Mouse (Mus musculus) myocyte (in vitro differentiated cells): ENCODE results near the gene Daglb. TPM values are rescaled to one million over a fixed set of nuclear protein-coding genes. Genes with fewer than 3 reads are reported as not detected.

ENCODE experiments used
- H3K27me3 ChIP-seq: one replicate; pipeline ENCODE4 v1.6.1; 2011; ENCODE audit not compliant: control insufficient read depth, insufficient read depth, insufficient read length
- H3K36me3 ChIP-seq: one replicate; pipeline ENCODE4 v1.6.1; 2011; ENCODE audit not compliant: control insufficient read depth, insufficient read depth
- H3K4me2 ChIP-seq: one replicate; pipeline ENCODE4 v1.6.1; 2011; ENCODE audit warnings: low read depth, control low read depth
- H3K4me3 ChIP-seq: one replicate; pipeline ENCODE4 v1.5.1; 2011; ENCODE audit warnings: mild to moderate bottlenecking, control low read depth, moderate library complexity
- H3K79me2 ChIP-seq: one replicate; pipeline ENCODE4 v1.6.1; 2011; ENCODE audit not compliant: control insufficient read depth, insufficient read depth
- H3ac ChIP-seq: one replicate; pipeline ENCODE4 v1.6.1; 2011; ENCODE audit not compliant: control insufficient read depth, insufficient read length
- CEBPB ChIP-seq: IDR thresholded peaks from 2 replicates; pipeline ENCODE4 v1.6.1; 2011; ENCODE audit warnings: mild to moderate bottlenecking, moderate library complexity; ENCODE audit not compliant: poor library complexity, insufficient read depth, severe bottlenecking
- E2F4 ChIP-seq: IDR thresholded peaks from one replicate; pipeline ENCODE4 v1.6.1; 2011; ENCODE audit warnings: mild to moderate bottlenecking, control low read depth, moderate library complexity; ENCODE audit not compliant: insufficient read depth
- MAX ChIP-seq: IDR thresholded peaks from one replicate; pipeline ENCODE4 v1.6.1; 2011; ENCODE audit warnings: low read depth, mild to moderate bottlenecking, control low read depth
- MYOD1 ChIP-seq, 3 experiments: IDR thresholded peaks; one replicate each; pipeline ENCODE4 v1.6.1; 2011; ENCODE audit warnings: control low read depth in 2 of 3, low read depth in 2 of 3, mild to moderate bottlenecking in 2 of 3, moderate library complexity in 1 of 3; ENCODE audit not compliant: insufficient read length in 2 of 3, control insufficient read depth in 1 of 3
- MYOG ChIP-seq, 3 experiments: IDR thresholded peaks; one replicate each; pipeline ENCODE4 v1.6.1; 2011; ENCODE audit warnings: control low read depth in 2 of 3, low read depth in 2 of 3, mild to moderate bottlenecking in 2 of 3; ENCODE audit not compliant: insufficient read length in 2 of 3, control insufficient read depth in 1 of 3, insufficient read depth in 1 of 3
- POLR2A ChIP-seq: IDR thresholded peaks from one replicate; pipeline ENCODE4 v1.6.1; 2011; ENCODE audit warnings: low read depth, mild to moderate bottlenecking, control low read depth, moderate library complexity; ENCODE audit not compliant: insufficient read length
- POLR2AphosphoS2 ChIP-seq: IDR thresholded peaks from one replicate; pipeline ENCODE4 v1.6.1; 2011; ENCODE audit warnings: low read depth, control low read depth; ENCODE audit not compliant: insufficient read length
- REST ChIP-seq: IDR thresholded peaks from one replicate; pipeline ENCODE4 v1.6.1; 2011; ENCODE audit warnings: mild to moderate bottlenecking, control low read depth, moderate library complexity; ENCODE audit not compliant: insufficient read depth, insufficient read length
- SRF ChIP-seq: IDR thresholded peaks from one replicate; pipeline ENCODE4 v1.6.1; 2011; ENCODE audit warnings: low read depth; ENCODE audit not compliant: control insufficient read depth, insufficient read length
- TCF12 ChIP-seq: IDR thresholded peaks from one replicate; pipeline ENCODE4 v1.6.1; 2011; ENCODE audit warnings: mild to moderate bottlenecking, control low read depth; ENCODE audit not compliant: poor library complexity, insufficient read depth, severe bottlenecking
- TCF3 ChIP-seq: IDR thresholded peaks from one replicate; pipeline ENCODE4 v1.6.1; 2011; ENCODE audit warnings: low read depth, control low read depth; ENCODE audit not compliant: insufficient read length
- USF1 ChIP-seq: IDR thresholded peaks from one replicate; pipeline ENCODE4 v1.6.1; 2011; ENCODE audit warnings: low read depth, mild to moderate bottlenecking, control low read depth, moderate library complexity
- polyA plus RNA-seq: library from polyadenylated mRNA; unstranded; fragments of >200 nt; fragmentation: generic; extraction: Trizol; gene quantifications from one replicate; pipeline ENCODE4 v1.2.1, GENCODE M21; 2012; ENCODE audit warnings: missing spikeins

The Daglb gene
- polyA plus RNA-seq, 1 experiment = 3.9 TPM

DNA sequence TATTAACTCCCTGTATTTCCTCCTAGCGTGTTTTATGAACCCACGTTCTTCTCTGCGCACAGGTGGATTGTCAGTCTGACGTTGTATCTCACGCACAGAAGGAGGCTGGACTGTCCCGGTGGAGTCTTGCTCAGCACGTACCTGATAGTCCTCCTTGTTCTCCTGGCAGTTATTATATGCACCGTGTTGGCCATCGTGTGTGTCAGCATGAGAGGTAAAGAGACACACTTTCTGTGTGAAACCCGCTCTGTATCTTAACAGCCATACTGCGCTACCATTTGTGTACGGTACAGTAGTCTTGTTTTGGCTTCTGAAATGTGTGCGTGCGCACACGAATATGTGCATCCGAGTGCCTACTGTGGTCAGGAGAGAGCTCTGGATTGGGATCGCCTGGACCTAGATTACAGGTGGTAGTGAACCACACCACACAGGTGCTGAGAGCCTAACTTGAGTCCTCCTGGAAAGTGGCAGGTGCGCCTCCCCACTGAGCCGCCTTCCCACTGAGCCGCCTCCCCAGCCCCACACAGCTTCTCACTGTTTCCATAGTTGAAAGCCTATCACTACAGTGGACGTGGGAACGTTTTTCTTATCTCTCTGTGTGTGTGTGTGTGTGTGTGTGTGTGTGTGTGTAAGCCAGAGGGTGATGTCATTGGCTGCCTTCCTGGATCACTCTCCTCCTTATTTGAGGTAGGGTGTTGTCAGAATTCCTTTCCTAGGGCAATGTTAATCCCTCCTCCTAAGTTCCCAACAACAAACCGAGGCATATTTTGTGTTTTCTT, 2.7 kb downstream of the Daglb start:
- Histone ChIP-seq H3K79me2 (no peaks in the 10 kb centered on the region), H3K36me3 (no peaks in the 10 kb centered on the region), H3ac (no peak overlapping the region), H3K4me2 (no peak overlapping the region), H3K27me3 (no peaks in the 10 kb centered on the region), H3K4me3 (no peak overlapping the region)
- TF ChIP-seq MYOG (IDR thresholded peaks at IDR 0.05; ENCODE audit: control insufficient read depth in 1 of 3, insufficient read depth in 1 of 3, insufficient read length in 2 of 3, low read depth in 2 of 3) = no peak
- TF ChIP-seq REST = no peak

DNA sequence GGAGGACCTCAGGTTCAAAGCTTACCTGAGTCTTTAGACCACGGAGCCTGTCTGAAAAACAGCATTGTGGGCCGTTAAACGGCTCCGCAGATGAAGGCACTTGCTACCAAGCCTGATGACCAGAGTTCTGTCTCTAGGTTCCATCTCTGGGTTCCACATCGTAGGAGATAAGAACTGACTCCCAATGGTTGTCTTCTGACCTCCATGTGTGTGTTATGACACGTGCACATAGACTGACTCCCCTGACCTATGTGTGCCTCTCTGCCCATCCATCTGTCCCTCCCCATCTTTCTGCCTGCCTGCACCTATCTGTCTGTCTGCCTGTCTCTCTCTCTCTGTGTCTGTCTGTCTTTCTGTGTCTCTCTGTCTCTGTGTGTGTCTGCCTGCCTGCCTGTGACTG, 3.5 kb downstream of the Daglb start:
- no peak overlapping the region for H3ac ChIP-seq
- TF ChIP-seq MAX (no peak), USF1 (no peak), E2F4 (no peak), POLR2A (no peak), SRF (no peak), TCF12 (no peak), POLR2AphosphoS2 (no peak), MYOD1 (IDR thresholded peaks at IDR 0.05; ENCODE audit: control insufficient read depth in 1 of 3, insufficient read length in 2 of 3, low read depth in 2 of 3) (no peak), MYOG (IDR thresholded peaks at IDR 0.05; ENCODE audit: control insufficient read depth in 1 of 3, insufficient read depth in 1 of 3, insufficient read length in 2 of 3, low read depth in 2 of 3) (no peak), CEBPB (no peak), TCF3 (no peak), REST (no peak)

DNA sequence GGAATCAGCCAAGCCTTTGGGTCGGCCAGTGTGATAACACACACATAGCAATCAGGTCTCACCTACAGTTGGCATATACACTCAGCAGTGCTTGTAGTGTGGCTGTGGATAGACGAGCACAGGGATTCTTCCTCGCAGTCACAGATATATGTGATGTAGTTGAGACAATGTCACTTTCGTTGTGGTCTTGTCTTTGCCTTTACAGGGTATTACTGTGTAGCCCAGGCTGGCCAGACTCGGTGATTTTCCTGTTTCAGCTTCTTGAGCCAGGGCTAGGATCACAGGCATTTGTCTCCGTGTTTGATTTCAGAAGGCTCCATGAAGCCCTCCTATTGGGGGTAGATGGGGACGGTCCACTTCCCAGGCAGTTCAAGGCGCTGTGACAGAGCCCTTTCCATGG, 5.2 kb downstream of the Daglb start:
- Histone ChIP-seq H3K4me3 (no peak overlapping the region), H3K4me2 (no peak overlapping the region), H3K79me2 (no peaks in the 10 kb centered on the region), H3K36me3 (no peaks in the 10 kb centered on the region), H3ac (no peak overlapping the region), H3K27me3 (no peaks in the 10 kb centered on the region)
- TF ChIP-seq TCF12 (no peak), MAX (no peak), E2F4 (no peak), POLR2AphosphoS2 (no peak), USF1 (no peak), MYOG (IDR thresholded peaks at IDR 0.05; ENCODE audit: control insufficient read depth in 1 of 3, insufficient read depth in 1 of 3, insufficient read length in 2 of 3, low read depth in 2 of 3) (no peak), MYOD1 (IDR thresholded peaks at IDR 0.05; ENCODE audit: control insufficient read depth in 1 of 3, insufficient read length in 2 of 3, low read depth in 2 of 3) (no peak), REST (no peak)

More for the DNA sequence above, 3.5 kb downstream of the Daglb start:
- Histone ChIP-seq H3K4me2 (no peak overlapping the region), H3K27me3 (no peaks in the 10 kb centered on the region), H3K4me3 (no peak overlapping the region), H3K79me2 (no peaks in the 10 kb centered on the region), H3K36me3 (no peaks in the 10 kb centered on the region)

DNA sequence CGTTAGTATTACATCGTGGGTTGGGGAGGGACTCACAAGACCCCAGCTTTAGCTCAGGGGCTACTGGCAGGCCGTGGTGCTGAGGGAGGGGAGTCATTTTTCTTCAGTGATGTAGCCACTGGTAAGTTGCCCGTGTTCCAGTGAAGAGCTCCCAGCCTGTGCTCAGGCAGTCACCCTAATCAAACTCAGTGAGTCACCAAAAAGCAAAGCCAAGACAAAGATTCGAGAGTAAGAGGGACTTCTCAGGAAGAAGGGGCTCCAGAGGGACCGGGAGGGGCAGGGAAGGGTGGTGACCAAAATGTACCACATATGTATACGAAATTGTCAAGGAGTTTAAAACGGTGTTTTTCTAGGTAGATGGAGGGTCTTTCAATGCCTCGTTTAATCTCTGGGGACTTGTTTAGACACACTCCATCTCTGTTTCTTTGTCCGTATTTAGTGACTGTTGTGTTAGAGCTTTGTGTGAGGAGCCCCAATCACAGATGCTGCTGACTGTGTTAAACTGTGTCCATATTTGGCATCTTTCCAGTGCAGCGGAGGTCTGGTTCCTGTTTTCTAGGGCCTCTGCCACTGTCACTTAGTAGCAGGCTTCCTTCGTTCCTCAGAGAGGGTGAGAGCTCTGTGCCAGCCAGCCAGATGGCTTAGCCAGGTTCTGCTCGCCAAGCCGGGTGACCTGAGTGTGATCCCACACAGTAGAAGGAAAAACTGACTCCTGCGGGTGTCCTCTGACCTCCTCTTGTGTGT, 6.2 kb downstream of the Daglb start:
- no peaks in the 10 kb centered on the region for H3K27me3 ChIP-seq
- H3K4me3 ChIP-seq = no peak overlapping the region
- H3ac ChIP-seq = no peak overlapping the region
- H3K4me2 ChIP-seq = no peak overlapping the region
- no peaks in the 10 kb centered on the region for H3K79me2 ChIP-seq
- TF ChIP-seq POLR2A (no peak), MYOD1 (IDR thresholded peaks at IDR 0.05; ENCODE audit: control insufficient read depth in 1 of 3, insufficient read length in 2 of 3, low read depth in 2 of 3) (no peak)
- H3K36me3 ChIP-seq = no peaks in the 10 kb centered on the region

DNA sequence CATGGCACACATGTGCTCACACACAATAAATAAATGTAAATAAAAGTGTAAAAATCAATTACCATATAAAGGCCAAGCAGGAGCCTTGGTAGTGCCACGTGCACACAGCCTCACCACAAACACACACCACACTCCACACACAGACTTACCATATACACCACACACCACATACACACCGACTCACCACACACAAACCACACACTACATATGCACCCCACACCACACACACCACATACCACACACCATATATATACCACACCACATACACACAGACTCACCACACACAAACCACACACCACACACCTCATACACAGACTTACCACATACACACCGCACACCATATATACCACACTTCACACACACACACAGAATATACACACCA, 6.8 kb downstream of the Daglb start:
- Histone ChIP-seq H3K27me3 (no peaks in the 10 kb centered on the region), H3K36me3 (no peaks in the 10 kb centered on the region), H3K4me3 (no peak overlapping the region), H3ac (no peak overlapping the region), H3K79me2 (no peaks in the 10 kb centered on the region), H3K4me2 (no peak overlapping the region)
- TF ChIP-seq POLR2AphosphoS2 (no peak), MAX (no peak), USF1 (no peak), E2F4 (no peak), SRF (no peak), TCF12 (no peak)
